Mouse (Mus musculus): ENCODE data around the gene Olfr39. TPM values are rescaled to one million over a fixed set of nuclear protein-coding genes. Genes with fewer than 3 reads are reported as not detected.

Gene Olfr39
- 1 to 10 TPM in 1 of 2 experiments, under 1 TPM in 1; 0.40 to 6.5 TPM for polyA plus RNA-seq (2017; shearing (Covaris generic))

GRCm38 (mm10) chr9:20282051-20282450 is at the start of gene Olfr39:
Gene Olfr39 (plus strand): TSS chr9:20282351.

GRCm38 (mm10) chr9:20236819-20237218 is 45.3 kb upstream of the Olfr39 start, which contains the start of gene Olfr872:
Gene Olfr872 (plus strand): TSS chr9:20237119.

GRCm38 (mm10) chr9:20298232-20298631 is 16.1 kb downstream of the Olfr39 start, which contains the start of gene Olfr873:
Gene Olfr873 (plus strand): TSS chr9:20298532.

GRCm38 (mm10) chr9:20335994-20336393 is 53.8 kb downstream of the Olfr39 start, which contains the start of gene Olfr18:
Gene Olfr18 (minus strand): TSS chr9:20336094.

Other genes with a start within 250 kb of the Olfr39 start
- gene Olfr867, start 224.8 kb upstream of the Olfr39 start, polyA plus RNA-seq (2017; shearing (Covaris generic)), result under 1 TPM in 1 of 2 experiments, not detected in 1; 0.11 TPM
- under 1 TPM in 1 of 2 experiments, not detected in 1; 0.69 TPM for gene Olfr868, start 183.7 kb upstream of the Olfr39 start, polyA plus RNA-seq (2017; shearing (Covaris generic))
- under 1 TPM in 1 of 2 experiments, not detected in 1; 0.17 TPM for gene Olfr869, start 153.3 kb upstream of the Olfr39 start, polyA plus RNA-seq (2017; shearing (Covaris generic))
- gene Olfr870, start 108.3 kb upstream of the Olfr39 start, polyA plus RNA-seq (2017; shearing (Covaris generic)), result under 1 TPM; 0.04 to 0.09 TPM
- not detected for gene Olfr871, start 70.1 kb upstream of the Olfr39 start, polyA plus RNA-seq (2017; shearing (Covaris generic))
- gene Olfr872, start 45.2 kb upstream of the Olfr39 start, polyA plus RNA-seq (2017; shearing (Covaris generic)), result 1 to 10 TPM in 1 of 2 experiments, not detected in 1; 1.1 TPM
- gene Olfr873, start 16.2 kb downstream of the Olfr39 start, polyA plus RNA-seq (2017; shearing (Covaris generic)), result not detected
- 1 to 10 TPM in 1 of 2 experiments, under 1 TPM in 1; 0.11 to 1.5 TPM for gene Olfr18, start 53.7 kb downstream of the Olfr39 start, polyA plus RNA-seq (2017; shearing (Covaris generic))
- gene Zfp560, start 102.8 kb downstream of the Olfr39 start, polyA plus RNA-seq (2017; shearing (Covaris generic)), result 10 to 100 TPM; 37.0 to 41.6 TPM
- gene Zfp26, start 177.8 kb downstream of the Olfr39 start, polyA plus RNA-seq (2017; shearing (Covaris generic)), result 10 to 100 TPM; 21.1 to 23.9 TPM
- 10 to 100 TPM; 16.1 to 21.3 TPM for gene Zfp426, start 210.4 kb downstream of the Olfr39 start, polyA plus RNA-seq (2017; shearing (Covaris generic))
- gene Zfp266, start 239.1 kb downstream of the Olfr39 start, polyA plus RNA-seq (2017; shearing (Covaris generic)), result 10 to 100 TPM; 29.5 to 32.5 TPM

Measured in inflammation-experienced regulatory T-cells (primary cell).